Mouse (Mus musculus): ENCODE results near the gene March11. TPM values are rescaled to one million over a fixed set of nuclear protein-coding genes. Genes with fewer than 3 reads are reported as not detected.

The March11 gene
- 0.29 TPM in 1 of 2 replicates, not detected in the other for total RNA-seq (2023)

DNA sequence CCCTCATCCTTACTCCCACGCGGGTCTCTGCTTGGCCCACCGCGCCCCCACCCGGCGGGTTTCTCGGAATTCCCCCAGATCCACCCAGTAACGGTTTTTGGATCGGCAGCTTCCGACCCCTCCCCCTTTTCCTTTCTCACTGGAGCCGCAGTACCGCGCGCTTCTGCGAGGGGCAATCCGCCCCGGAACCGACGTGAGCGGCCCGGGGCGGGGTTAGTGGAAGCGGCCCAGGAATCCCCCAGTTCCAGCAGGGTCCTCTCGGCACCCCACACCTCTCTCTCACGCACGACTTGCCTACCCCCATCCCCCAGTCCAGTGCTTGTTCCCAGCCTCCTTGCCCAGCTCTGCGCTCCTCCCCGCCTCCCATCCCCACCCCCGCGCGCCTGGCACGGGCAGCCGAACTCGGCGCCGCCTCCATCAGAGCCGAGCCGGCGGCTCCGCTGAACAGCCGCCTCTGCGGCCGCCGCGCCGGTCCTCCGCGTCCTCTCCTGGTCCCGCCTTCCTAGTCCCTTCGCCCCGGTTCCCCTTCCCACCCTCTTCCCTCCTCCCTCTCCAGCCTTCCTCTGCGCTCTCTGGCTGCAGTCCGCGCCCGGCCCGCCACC is at the start of gene March11:
Gene March11 (plus strand): TSS at position 420 of the 602 bp plus-strand sequence.

Measured in neutrophil, adult 65 days (primary cell).